Mouse (Mus musculus) kidney, postnatal 0 days (tissue): ENCODE data around the gene Pde2a. TPM values are rescaled to one million over a fixed set of nuclear protein-coding genes. Genes with fewer than 3 reads are reported as not detected.
A peak's percentile ranks its signal among the peaks of the same experiment; 100 is the strongest.
"Not testable (repeated sequence)": the region's sequence is repeated elsewhere in the genome, so short reads cannot be mapped to it uniquely, and the experiment has no call there.

Source experiments
- ATAC-seq: fragments of 200-750 bp; cut with Nextera tagmentation; replicated peaks from 2 replicates; pipeline ENCODE4 v1.8.0; 2017; ENCODE audit warnings: low read depth, moderate number of reproducible peaks, moderate TSS enrichment, moderate library complexity; ENCODE audit not compliant: low FRiP score
- DNase-seq: peaks from one replicate; pipeline ENCODE4 v3.0.0-alpha.2; 2016; ENCODE audit warnings: low spot score
- H3K27ac ChIP-seq: fragments of 300-500 bp; sonication (generic); 2 replicates; pipeline ENCODE4 v1.5.1; 2014; ENCODE audit warnings: mild to moderate bottlenecking
- H3K27me3 ChIP-seq: fragments of 300-500 bp; sonication (generic); 2 replicates; pipeline ENCODE4 v1.6.1; 2014; ENCODE audit warnings: low read length, mixed read lengths; ENCODE audit not compliant: insufficient read depth
- H3K36me3 ChIP-seq: fragments of 300-500 bp; sonication (generic); 2 replicates; pipeline ENCODE4 v1.6.1; 2014; ENCODE audit warnings: low read length, mixed read lengths; ENCODE audit not compliant: insufficient read depth
- H3K4me1 ChIP-seq: fragments of 300-500 bp; sonication (generic); replicated peaks from 2 replicates; pipeline ENCODE4 v1.6.1; 2014; ENCODE audit warnings: antibody characterized with exemption, low read length, mixed read lengths; ENCODE audit not compliant: insufficient read depth
- H3K4me2 ChIP-seq: fragments of 300-500 bp; sonication (generic); 2 replicates; pipeline ENCODE4 v1.6.1; 2014; ENCODE audit warnings: mild to moderate bottlenecking, low read length, moderate library complexity, mixed read lengths
- H3K4me3 ChIP-seq: fragments of 300-500 bp; sonication (generic); replicated peaks from 2 replicates; pipeline ENCODE4 v1.5.1; 2014; ENCODE audit warnings: low read depth, low read length
- H3K9ac ChIP-seq: fragments of 300-500 bp; sonication (generic); 2 replicates; pipeline ENCODE4 v1.6.1; 2014; ENCODE audit warnings: low read depth, low read length
- H3K9me3 ChIP-seq: fragments of 300-500 bp; sonication (generic); replicated peaks from 2 replicates; pipeline ENCODE4 v1.6.1; 2016; ENCODE audit warnings: low read length, inconsistent platforms, mixed read lengths
- CTCF ChIP-seq: IDR thresholded peaks from 2 replicates; pipeline ENCODE4 v1.5.1; 2016; ENCODE audit warnings: antibody characterized with exemption, low read depth, mild to moderate bottlenecking, moderate library complexity
- WGBS: fragments of 180-500 bp; shearing (Covaris S2); extraction: QIAGEN DNeasy Blood & Tissue Kit; methylation state at CpG from one replicate; pipeline ENCODE4 v1.1.7; 2014; 5-methylcytosine and 5-hydroxymethylcytosine counted together
- polyA plus RNA-seq: library from polyadenylated mRNA; unstranded; fragments of >200 nt; fragmentation: Nextera tagmentation; extraction: Ambion mirVana; gene quantifications from 2 replicates; pipeline ENCODE4 v1.2.1, GENCODE M21; 2015

The Pde2a gene
- polyA plus RNA-seq, 1 experiment from 2014 or later = 21.0 TPM

DNA sequence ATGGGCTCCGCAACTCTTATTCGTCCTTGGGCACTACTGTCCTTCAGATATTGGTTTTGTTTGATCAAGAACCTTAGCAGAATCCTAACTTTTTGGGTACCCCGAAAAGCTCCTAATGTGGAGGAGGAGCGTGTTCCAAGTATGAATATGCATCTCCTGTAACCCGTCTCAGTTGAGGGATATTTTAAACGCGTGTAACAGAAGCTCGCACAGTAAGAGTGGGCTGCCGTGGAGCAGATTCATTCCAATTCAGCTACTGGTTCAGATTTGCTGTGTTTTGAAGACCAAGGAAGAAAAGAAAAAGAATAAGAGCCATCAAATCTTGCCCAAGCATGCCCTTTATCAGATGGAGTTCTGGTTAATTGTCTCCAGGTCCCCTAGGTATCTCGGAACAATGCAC lies 120.2 kb downstream of the Pde2a start:
- TF ChIP-seq CTCF = no peak
- H3K4me3 ChIP-seq = no peak overlapping the region
- ATAC-seq (no peak), DNase-seq (no peak)
- no peaks in the 10 kb centered on the region for H3K27me3 ChIP-seq
- no peak overlapping the region for H3K9ac ChIP-seq
- no peak overlapping the region for H3K27ac ChIP-seq
- H3K4me2 ChIP-seq = peak overlapping the region; percentile 46
- no peaks in the 10 kb centered on the region for H3K36me3 ChIP-seq
- 58% methylated on average over 10 of the region's 10 CpGs for WGBS
- no peaks in the 10 kb centered on the region for H3K9me3 ChIP-seq
- no peaks in the 10 kb centered on the region for H3K4me1 ChIP-seq

- Histone ChIP-seq H3K36me3 (no peaks in the 10 kb centered on the region), H3K4me3 (no peak overlapping the region)
Observed at GRCm38 (mm10) chr7:101547651-101548050, 126.2 kb downstream of the Pde2a start.

DNA sequence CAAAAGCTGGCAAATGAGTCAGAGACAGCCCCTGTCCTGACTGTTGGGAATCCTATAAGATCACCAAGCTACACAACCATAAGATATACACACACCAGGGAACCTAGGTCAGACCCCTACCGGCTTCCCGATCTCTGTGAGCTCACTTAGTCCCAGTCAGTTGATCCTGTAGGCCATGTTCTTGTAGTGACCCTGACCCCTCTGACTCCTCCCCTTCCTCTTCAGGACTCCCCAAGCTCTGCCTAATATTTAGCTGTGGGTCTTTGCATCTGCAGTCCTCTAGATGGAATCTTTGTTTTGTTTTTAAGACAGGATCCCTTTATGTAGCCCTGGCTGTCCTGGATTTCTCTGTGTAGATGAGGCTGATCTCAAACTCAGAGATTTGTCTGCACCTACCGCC lies 127.8 kb downstream of the Pde2a start:
- no peak overlapping the region for H3K27ac ChIP-seq
- H3K4me1 ChIP-seq = no peaks in the 10 kb centered on the region
- no peaks in the 10 kb centered on the region for H3K9me3 ChIP-seq
- H3K27me3 ChIP-seq = no peaks in the 10 kb centered on the region
- no peak for ATAC-seq
- H3K4me3 ChIP-seq = no peak overlapping the region
- no peak for DNase-seq
- H3K9ac ChIP-seq = no peak overlapping the region
- H3K36me3 ChIP-seq = no peaks in the 10 kb centered on the region
- TF ChIP-seq CTCF = no peak
- no peak overlapping the region for H3K4me2 ChIP-seq
- 79% methylated on average over 3 of the region's 3 CpGs for WGBS

More at GRCm38 (mm10) chr7:101547651-101548050, 126.2 kb downstream of the Pde2a start:
- H3K9me3 ChIP-seq = no peaks in the 10 kb centered on the region
- H3K4me1 ChIP-seq = no peaks in the 10 kb centered on the region
- no peak for DNase-seq
- no peak overlapping the region for H3K4me2 ChIP-seq
- no peak for TF ChIP-seq CTCF
- no peak overlapping the region for H3K9ac ChIP-seq
- ATAC-seq = no peak
- 87% methylated on average over 3 of the region's 3 CpGs for WGBS
- H3K27me3 ChIP-seq = no peaks in the 10 kb centered on the region
- no peak overlapping the region for H3K27ac ChIP-seq

GRCm38 (mm10) chr7:101550686-101551485 lies 129.4 kb downstream of the Pde2a start:
- TF ChIP-seq CTCF = no peak
- no peaks in the 10 kb centered on the region for H3K9me3 ChIP-seq

GRCm38 (mm10) chr7:101551530-101551929 lies 130.0 kb downstream of the Pde2a start:
- H3K36me3 ChIP-seq = no peaks in the 10 kb centered on the region
- H3K4me2 ChIP-seq = no peak overlapping the region
- H3K27me3 ChIP-seq = no peaks in the 10 kb centered on the region
- no peak overlapping the region for H3K4me3 ChIP-seq
- DNase-seq = no peak
- 91% methylated on average over 1 of the region's 1 CpGs for WGBS
- TF ChIP-seq CTCF = no peak
- no peaks in the 10 kb centered on the region for H3K9me3 ChIP-seq
- no peak overlapping the region for H3K9ac ChIP-seq
- H3K27ac ChIP-seq = no peak overlapping the region
- no peak for ATAC-seq
- no peaks in the 10 kb centered on the region for H3K4me1 ChIP-seq

More at GRCm38 (mm10) chr7:101550686-101551485, 129.4 kb downstream of the Pde2a start:
- Histone ChIP-seq H3K27me3 (no peaks in the 10 kb centered on the region), H3K4me3 (no peak overlapping the region), H3K4me1 (no peaks in the 10 kb centered on the region), H3K4me2 (no peak overlapping the region), H3K27ac (no peak overlapping the region), H3K9ac (no peak overlapping the region), H3K36me3 (no peaks in the 10 kb centered on the region)
- ATAC-seq = no peak
- 60% methylated on average over 7 of the region's 7 CpGs for WGBS
- DNase-seq = no peak

GRCm38 (mm10) chr7:101555473-101555872 lies 134.0 kb downstream of the Pde2a start:
- not testable (repeated sequence) for H3K27ac ChIP-seq, H3K27me3 ChIP-seq, H3K4me3 ChIP-seq, H3K9ac ChIP-seq, DNase-seq, ATAC-seq, H3K9me3 ChIP-seq, H3K36me3 ChIP-seq, H3K4me1 ChIP-seq, H3K4me2 ChIP-seq
- 97% methylated on average over 3 of the region's 3 CpGs for WGBS

GRCm38 (mm10) chr7:101557391-101557790 lies 135.9 kb downstream of the Pde2a start:
- H3K36me3 ChIP-seq = no peaks in the 10 kb centered on the region
- H3K27me3 ChIP-seq = no peaks in the 10 kb centered on the region
- no peaks in the 10 kb centered on the region for H3K4me1 ChIP-seq
- WGBS = 69% methylated on average over 1 of the region's 1 CpGs
- H3K27ac ChIP-seq = no peak overlapping the region
- H3K4me2 ChIP-seq = no peak overlapping the region
- DNase-seq (no peak), ATAC-seq (no peak)
- no peaks in the 10 kb centered on the region for H3K9me3 ChIP-seq
- TF ChIP-seq CTCF = no peak
- H3K9ac ChIP-seq = no peak overlapping the region
- no peak overlapping the region for H3K4me3 ChIP-seq

DNA sequence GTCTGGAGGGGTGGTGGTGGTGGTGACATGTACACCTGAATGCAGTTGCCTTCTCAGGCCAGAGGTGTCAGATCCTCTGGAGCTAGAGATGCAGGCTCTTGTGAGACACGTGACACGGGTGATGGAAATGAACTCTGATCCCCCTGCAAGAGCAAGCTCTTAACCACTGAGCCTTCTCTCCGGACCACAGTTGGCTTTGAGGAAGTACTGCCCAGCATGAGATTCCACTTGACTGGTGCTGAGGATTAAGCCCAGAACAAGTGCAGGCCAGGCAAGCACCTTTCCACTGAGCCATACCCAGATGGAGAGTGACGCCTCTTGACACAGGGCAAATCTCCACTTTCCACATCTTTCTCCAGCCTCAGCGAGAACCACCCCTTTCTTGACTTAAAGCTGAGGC lies 137.9 kb downstream of the Pde2a start:
- DNase-seq, H3K36me3 ChIP-seq, H3K4me1 ChIP-seq, H3K4me3 ChIP-seq, H3K9me3 ChIP-seq, H3K27me3 ChIP-seq, H3K9ac ChIP-seq, H3K4me2 ChIP-seq, H3K27ac ChIP-seq, ATAC-seq: not testable (repeated sequence)
- WGBS = 61% methylated on average over 5 of the region's 5 CpGs
